Mouse (Mus musculus) hindbrain, embryonic 10.5 days (tissue): ENCODE data around the gene Plod1. TPM values are rescaled to one million over a fixed set of nuclear protein-coding genes. Genes with fewer than 3 reads are reported as not detected.

Experiments
- polyA plus RNA-seq: library from polyadenylated mRNA; unstranded; fragments of >200 nt; fragmentation: Nextera tagmentation; extraction: Ambion mirVana; gene quantifications from 2 replicates; pipeline ENCODE4 v1.2.1, GENCODE M21; 2016

Gene Plod1
- polyA plus RNA-seq, 1 experiment from 2014 or later = 30.5 TPM

Other genes with a start within 250 kb of the Plod1 start
- gene Zfp534, start 234.2 kb downstream of the Plod1 start, polyA plus RNA-seq = not detected in 2 replicates
- 4.6 and 6.4 TPM in 2 replicates for gene Zfp984, start 127.0 kb downstream of the Plod1 start, polyA plus RNA-seq
- gene Zfp933, start 88.4 kb downstream of the Plod1 start, polyA plus RNA-seq = 4.4 and 5.1 TPM in 2 replicates
- 67.6 and 69.3 TPM in 2 replicates for gene Miip, start 68.0 kb downstream of the Plod1 start, polyA plus RNA-seq
- gene Fv1, start 67.8 kb downstream of the Plod1 start, polyA plus RNA-seq = 13.5 and 15.8 TPM in 2 replicates
- 43.4 and 52.4 TPM in 2 replicates for gene Mfn2, start 32.1 kb downstream of the Plod1 start, polyA plus RNA-seq
- 11.9 and 14.9 TPM in 2 replicates for gene 2510039O18Rik, start 4.1 kb upstream of the Plod1 start, polyA plus RNA-seq
- 0.29 TPM in 1 of 2 replicates, not detected in the other for gene Nppb, start 49.0 kb upstream of the Plod1 start, polyA plus RNA-seq
- 0.21 TPM in 1 of 2 replicates, not detected in the other for gene Nppa, start 64.0 kb upstream of the Plod1 start, polyA plus RNA-seq
- 13.9 and 17.8 TPM in 2 replicates for gene Clcn6, start 102.1 kb upstream of the Plod1 start, polyA plus RNA-seq
- gene Mthfr, start 102.3 kb upstream of the Plod1 start, polyA plus RNA-seq = 28.1 and 30.0 TPM in 2 replicates
- 15.6 and 15.7 TPM in 2 replicates for gene Agtrap, start 151.3 kb upstream of the Plod1 start, polyA plus RNA-seq
- gene Mad2l2, start 193.6 kb upstream of the Plod1 start, polyA plus RNA-seq = 74.3 and 86.9 TPM in 2 replicates
- gene Draxin, start 193.9 kb upstream of the Plod1 start, polyA plus RNA-seq = 6.5 and 13.1 TPM in 2 replicates
- gene Fbxo6, start 215.4 kb upstream of the Plod1 start, polyA plus RNA-seq = 11.0 and 15.6 TPM in 2 replicates
- gene Fbxo44, start 223.7 kb upstream of the Plod1 start, polyA plus RNA-seq = 48.0 and 86.5 TPM in 2 replicates
- 3.3 and 4.6 TPM in 2 replicates for gene Fbxo2, start 223.9 kb upstream of the Plod1 start, polyA plus RNA-seq